Mouse (Mus musculus) hindbrain, postnatal 0 days (tissue): Measurements from ENCODE around the gene Grin2c. TPM values are rescaled to one million over a fixed set of nuclear protein-coding genes. Genes with fewer than 3 reads are reported as not detected.

ENCODE experiments used
- ATAC-seq: fragments of 200-750 bp; cut with Nextera tagmentation; 2 replicates; pipeline ENCODE4 v1.8.0; 2017; ENCODE audit warnings: mild to moderate bottlenecking, moderate TSS enrichment, moderate library complexity
- DNase-seq: peaks from one replicate; pipeline ENCODE4 v3.0.0-alpha.2; 2015; ENCODE audit warnings: low spot score
- H3K27ac ChIP-seq: fragments of 300-500 bp; sonication (generic); 2 replicates; pipeline ENCODE4 v1.5.1; 2014; ENCODE audit warnings: mild to moderate bottlenecking
- H3K27me3 ChIP-seq: fragments of 300-500 bp; sonication (generic); 2 replicates; pipeline ENCODE4 v1.6.1; 2014; ENCODE audit warnings: low read length, mixed read lengths; ENCODE audit not compliant: insufficient read depth
- H3K36me3 ChIP-seq: fragments of 300-500 bp; sonication (generic); 2 replicates; pipeline ENCODE4 v1.6.1; 2014; ENCODE audit warnings: low read length, mixed read lengths; ENCODE audit not compliant: insufficient read depth
- H3K4me1 ChIP-seq: fragments of 300-500 bp; sonication (generic); 2 replicates; pipeline ENCODE4 v1.6.1; 2014; ENCODE audit warnings: antibody characterized with exemption, low read length, mixed read lengths; ENCODE audit not compliant: insufficient read depth
- H3K4me2 ChIP-seq: fragments of 300-500 bp; sonication (generic); 2 replicates; pipeline ENCODE4 v1.6.1; 2014; ENCODE audit warnings: low read depth, mild to moderate bottlenecking, low read length, moderate library complexity, mixed read lengths
- H3K4me3 ChIP-seq: fragments of 300-500 bp; sonication (generic); 2 replicates; pipeline ENCODE4 v1.5.1; 2014; ENCODE audit warnings: low read length
- H3K9ac ChIP-seq: fragments of 300-500 bp; sonication (generic); replicated peaks from 2 replicates; pipeline ENCODE4 v1.6.1; 2014; ENCODE audit warnings: mild to moderate bottlenecking, low read length, moderate library complexity, mixed read lengths
- H3K9me3 ChIP-seq: fragments of 300-500 bp; sonication (generic); 2 replicates; pipeline ENCODE4 v1.6.1; 2016; ENCODE audit warnings: low read length, mixed read lengths
- CTCF ChIP-seq: IDR thresholded peaks from 2 replicates; pipeline ENCODE4 v1.5.1; 2016; ENCODE audit warnings: antibody characterized with exemption, control low read depth, low read depth
- WGBS: fragments of 180-500 bp; shearing (Covaris S2); extraction: QIAGEN DNeasy Blood & Tissue Kit; methylation state at CpG from one replicate; pipeline ENCODE4 v1.1.7; 2014; 5-methylcytosine and 5-hydroxymethylcytosine counted together
- polyA plus RNA-seq: library from polyadenylated mRNA; unstranded; fragments of >200 nt; fragmentation: Nextera tagmentation; extraction: Ambion mirVana; gene quantifications from 2 replicates; pipeline ENCODE4 v1.2.1, GENCODE M21; 2015
- total RNA-seq: library from RNA; depleted of rRNA; stranded (reverse); fragments of >200 nt; gene quantifications from 2 replicates; pipeline ENCODE4 v1.2.3, GENCODE M21; 2014

The Grin2c gene
- total and polyA plus RNA-seq, 2 experiments from 2014 or later, result 1.0 to 7.1 TPM

DNA sequence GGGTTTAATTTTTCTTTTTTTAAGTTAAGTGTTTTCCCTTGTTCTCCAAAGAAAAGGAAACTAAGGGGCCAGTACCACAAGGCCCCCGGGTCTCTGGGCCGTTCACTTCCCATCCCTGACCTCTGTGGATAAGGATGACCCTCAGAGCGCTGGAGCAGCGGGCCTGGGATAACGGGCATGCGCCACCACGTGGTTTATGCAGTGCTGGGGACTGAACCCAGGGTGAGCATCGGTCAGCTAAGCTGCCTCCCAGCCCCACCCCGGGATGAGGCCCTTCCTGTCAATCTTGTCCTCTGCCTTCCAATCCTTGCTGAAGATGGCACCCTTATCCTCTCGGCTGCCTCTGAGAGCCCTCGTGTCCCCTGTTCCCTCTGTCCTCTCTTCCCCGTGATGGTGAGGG is 39.4 kb downstream of the Grin2c start:
- Histone ChIP-seq H3K9me3 (no peaks in the 10 kb centered on the region), H3K4me2 (no peak overlapping the region), H3K27me3 (no peaks in the 10 kb centered on the region), H3K9ac (no peak overlapping the region), H3K4me1 (peaks cover 38% of the 10 kb centered on the region), H3K27ac (no peak overlapping the region), H3K36me3 (no peaks in the 10 kb centered on the region), H3K4me3 (no peak overlapping the region)
- no peak for TF ChIP-seq CTCF
- no peak for ATAC-seq
- WGBS, result 37% methylated on average over 12 of the region's 12 CpGs
- DNase-seq, result no peak

DNA sequence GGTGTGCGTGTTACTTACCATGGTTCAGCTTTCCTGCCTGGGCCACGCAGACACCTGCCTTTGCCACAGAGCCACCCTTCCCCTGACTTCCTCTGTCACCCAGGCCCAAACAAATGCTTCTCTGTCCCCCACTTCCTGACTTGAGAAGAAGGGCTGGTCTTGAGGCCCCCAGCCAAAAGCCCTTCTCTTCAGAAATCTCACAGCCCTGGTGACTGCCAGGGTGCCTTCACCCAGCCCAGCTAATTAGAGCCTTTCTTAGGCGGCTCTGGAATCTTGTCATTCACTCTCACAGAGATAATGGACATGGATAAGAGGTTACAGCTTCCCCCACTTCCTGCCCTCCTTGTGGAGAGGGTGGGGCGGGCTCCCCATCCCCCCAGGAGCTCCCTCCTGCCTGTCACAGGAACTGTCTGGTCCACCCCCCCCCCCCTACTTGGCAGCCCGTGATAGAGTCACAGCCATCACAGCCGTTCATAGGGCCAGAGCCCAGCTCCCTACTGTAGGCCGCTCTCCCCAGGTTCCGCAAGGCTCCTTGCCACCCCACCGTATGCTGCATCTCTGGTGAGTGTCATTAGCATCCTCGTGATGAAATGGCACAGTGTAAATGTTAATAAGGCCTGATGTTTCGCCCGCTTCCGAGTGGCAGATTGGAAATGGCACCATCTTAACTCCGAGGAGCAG is 40.1 kb downstream of the Grin2c start:
- WGBS, result 29% methylated on average over 14 of the region's 14 CpGs
- no peaks in the 10 kb centered on the region for H3K27me3 ChIP-seq
- DNase-seq, result peak; percentile 62
- no peak overlapping the region for H3K4me2 ChIP-seq
- no peaks in the 10 kb centered on the region for H3K36me3 ChIP-seq
- TF ChIP-seq CTCF, result no peak
- H3K9me3 ChIP-seq, result no peaks in the 10 kb centered on the region
- H3K9ac ChIP-seq, result no peak overlapping the region
- H3K4me1 ChIP-seq, result peaks cover 31% of the 10 kb centered on the region
- ATAC-seq, result peak; percentile 39; the same call in 1 of the 2 replicates
- no peak overlapping the region for H3K4me3 ChIP-seq
- H3K27ac ChIP-seq, result 0 out of 2 replicates have a peak overlapping the region, but pooled peaks have one; percentile 21

DNA sequence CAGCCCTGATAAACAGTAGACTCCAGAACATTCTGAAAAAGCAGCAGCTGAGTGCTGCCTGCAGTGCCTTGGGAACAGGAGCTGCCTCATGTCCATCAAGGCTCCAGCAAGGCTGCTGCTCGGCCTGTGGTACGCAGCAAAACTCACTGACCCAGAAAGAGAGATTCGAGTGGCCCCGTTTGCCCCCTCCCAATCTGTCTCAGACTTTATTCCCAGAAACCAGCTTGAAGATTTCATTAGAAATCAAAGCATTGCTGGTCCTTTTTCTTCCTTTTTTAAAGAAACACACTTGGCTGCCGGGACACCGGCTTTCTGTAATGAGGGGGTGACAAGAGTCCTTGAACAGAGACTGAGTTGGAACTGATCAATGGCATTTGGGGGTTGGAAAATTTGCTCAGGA is 41.7 kb downstream of the Grin2c start:
- DNase-seq, result no peak
- ATAC-seq, result no peak
- no peak overlapping the region for H3K4me3 ChIP-seq
- no peaks in the 10 kb centered on the region for H3K36me3 ChIP-seq
- H3K4me1 ChIP-seq, result peaks cover 27% of the 10 kb centered on the region
- TF ChIP-seq CTCF, result no peak
- no peaks in the 10 kb centered on the region for H3K27me3 ChIP-seq
- H3K4me2 ChIP-seq, result no peak overlapping the region
- H3K9ac ChIP-seq, result no peak overlapping the region
- no peak overlapping the region for H3K27ac ChIP-seq
- 39% methylated on average over 6 of the region's 6 CpGs for WGBS
- H3K9me3 ChIP-seq, result no peaks in the 10 kb centered on the region

DNA sequence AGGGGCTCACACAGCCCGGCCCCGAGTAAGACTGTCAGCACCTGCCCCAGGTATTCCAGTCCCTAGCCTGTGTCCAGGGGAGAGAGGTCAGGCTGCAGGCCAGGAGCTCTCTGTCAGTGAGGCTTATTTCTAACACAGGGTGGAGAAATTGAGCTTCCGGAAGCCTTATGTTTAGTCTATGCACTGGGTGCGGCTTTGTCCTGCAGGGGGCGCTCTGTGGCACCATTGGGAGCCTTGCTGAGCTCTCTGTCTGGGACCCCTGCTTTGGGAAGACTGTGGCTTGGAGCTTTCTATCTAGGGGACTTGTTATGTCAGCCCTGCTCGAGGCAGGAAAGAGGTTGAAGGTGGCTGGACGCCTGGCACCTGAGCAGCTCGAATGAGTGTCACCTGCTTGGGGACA is 42.2 kb downstream of the Grin2c start:
- no peaks in the 10 kb centered on the region for H3K27me3 ChIP-seq
- no peak overlapping the region for H3K27ac ChIP-seq
- WGBS, result 42% methylated on average over 8 of the region's 8 CpGs
- no peak overlapping the region for H3K9ac ChIP-seq
- peak; percentile 78 for TF ChIP-seq CTCF
- H3K4me3 ChIP-seq, result no peak overlapping the region
- no peaks in the 10 kb centered on the region for H3K36me3 ChIP-seq
- DNase-seq (peak; percentile 82), ATAC-seq (no peak)
- no peak overlapping the region for H3K4me2 ChIP-seq
- no peaks in the 10 kb centered on the region for H3K9me3 ChIP-seq
- peaks cover 27% of the 10 kb centered on the region for H3K4me1 ChIP-seq

DNA sequence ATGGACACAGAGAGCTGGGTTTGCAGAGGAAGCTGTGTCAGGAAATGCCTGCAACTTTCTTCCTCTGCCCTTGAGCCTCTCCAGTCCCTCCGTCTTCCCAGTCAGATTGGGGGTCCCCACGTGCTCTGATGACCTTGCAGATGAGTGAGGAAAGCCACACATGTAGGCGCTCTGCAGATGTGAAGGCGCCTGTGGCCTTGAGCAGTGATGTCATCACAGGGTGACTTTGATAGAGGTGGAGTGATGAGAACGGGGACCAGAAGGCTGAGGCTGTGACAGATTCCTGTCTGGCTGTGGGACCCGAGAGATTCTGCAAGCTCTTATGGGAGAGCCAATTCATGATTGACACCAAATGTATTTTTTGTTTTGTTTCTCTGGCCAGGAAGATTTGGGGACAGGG is 43.2 kb downstream of the Grin2c start:
- H3K9me3 ChIP-seq, result no peaks in the 10 kb centered on the region
- H3K27ac ChIP-seq, result no peak overlapping the region
- no peak for TF ChIP-seq CTCF
- H3K4me3 ChIP-seq, result no peak overlapping the region
- H3K36me3 ChIP-seq, result no peaks in the 10 kb centered on the region
- ATAC-seq (no peak), DNase-seq (no peak)
- 80% methylated on average over 6 of the region's 6 CpGs for WGBS
- H3K27me3 ChIP-seq, result no peaks in the 10 kb centered on the region
- peaks cover 27% of the 10 kb centered on the region for H3K4me1 ChIP-seq
- no peak overlapping the region for H3K9ac ChIP-seq
- H3K4me2 ChIP-seq, result no peak overlapping the region

DNA sequence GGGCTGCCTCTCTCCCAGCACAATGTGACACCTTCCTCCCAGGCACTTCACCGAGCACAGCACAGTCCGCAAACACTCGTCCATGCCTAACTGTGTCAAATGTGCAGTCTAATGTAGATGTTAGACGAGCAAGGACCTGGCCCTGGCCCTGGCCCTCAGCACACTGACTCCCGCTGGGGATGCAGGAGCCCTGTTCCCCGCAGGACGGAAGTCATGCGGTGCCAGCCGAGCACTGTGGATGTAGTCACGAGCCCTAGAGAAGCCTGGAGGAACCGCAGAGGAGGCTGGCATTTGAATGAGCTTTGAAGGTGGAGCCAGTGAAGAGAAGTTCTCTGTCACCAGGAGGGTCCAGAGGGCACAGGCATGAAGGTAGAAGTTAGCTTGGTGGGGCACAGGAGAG is 43.6 kb downstream of the Grin2c start:
- no peaks in the 10 kb centered on the region for H3K27me3 ChIP-seq
- peaks cover 27% of the 10 kb centered on the region for H3K4me1 ChIP-seq
- H3K36me3 ChIP-seq, result no peaks in the 10 kb centered on the region
- H3K9ac ChIP-seq, result no peak overlapping the region
- no peak overlapping the region for H3K27ac ChIP-seq
- ATAC-seq (no peak), DNase-seq (no peak)
- no peak for TF ChIP-seq CTCF
- H3K4me2 ChIP-seq, result no peak overlapping the region
- no peak overlapping the region for H3K4me3 ChIP-seq
- whole genome bisulfite sequencing, result 57% methylated on average over 11 of the region's 11 CpGs
- H3K9me3 ChIP-seq, result no peaks in the 10 kb centered on the region

DNA sequence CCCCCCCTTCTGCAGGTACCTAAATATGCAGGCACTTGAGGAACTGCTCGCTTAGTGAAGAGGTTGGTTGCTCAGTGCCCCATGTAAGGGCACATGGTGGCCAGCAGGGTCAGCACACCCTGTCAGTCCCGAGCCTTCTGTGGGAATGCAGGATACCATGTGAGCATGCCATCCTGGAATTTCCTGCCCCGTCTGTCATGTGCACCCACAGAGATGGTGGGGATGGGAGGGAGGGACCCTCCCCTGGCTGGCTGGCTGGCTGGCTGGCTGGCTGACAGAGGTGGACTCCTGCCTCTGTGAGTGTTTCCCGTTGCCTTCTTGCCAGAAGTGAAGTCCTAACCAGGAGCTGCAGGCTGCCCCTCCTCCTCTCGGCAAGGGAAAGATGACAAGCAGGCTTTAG is 44.5 kb downstream of the Grin2c start:
- Histone ChIP-seq H3K9me3 (no peaks in the 10 kb centered on the region), H3K4me2 (no peak overlapping the region), H3K4me3 (no peak overlapping the region), H3K4me1 (peaks cover 28% of the 10 kb centered on the region), H3K9ac (no peak overlapping the region), H3K36me3 (no peaks in the 10 kb centered on the region), H3K27me3 (no peaks in the 10 kb centered on the region), H3K27ac (no peak overlapping the region)
- 0 out of 2 replicates have a peak, but pooled peaks have one; percentile 17 for TF ChIP-seq CTCF
- ATAC-seq (no peak), DNase-seq (no peak)
- WGBS, result 34% methylated on average over 5 of the region's 5 CpGs
